Mouse (Mus musculus): ENCODE measurements around the gene Anxa1. TPM values are rescaled to one million over a fixed set of nuclear protein-coding genes. Genes with fewer than 3 reads are reported as not detected.
A peak's percentile ranks its signal among the peaks of the same experiment; 100 is the strongest.

The Anxa1 gene
- polyA plus RNA-seq (2015; fragmentation: Nextera tagmentation; extraction: Ambion mirVana), result 505 and 526 TPM in 2 replicates

- DNase-seq (ENCODE audit: low spot score), result peak; percentile 81
Observed at GRCm38 (mm10) chr19:20390455-20390994, at the start of gene Anxa1. Anxa1 (minus strand) TSS chr19:20390944.

DNA sequence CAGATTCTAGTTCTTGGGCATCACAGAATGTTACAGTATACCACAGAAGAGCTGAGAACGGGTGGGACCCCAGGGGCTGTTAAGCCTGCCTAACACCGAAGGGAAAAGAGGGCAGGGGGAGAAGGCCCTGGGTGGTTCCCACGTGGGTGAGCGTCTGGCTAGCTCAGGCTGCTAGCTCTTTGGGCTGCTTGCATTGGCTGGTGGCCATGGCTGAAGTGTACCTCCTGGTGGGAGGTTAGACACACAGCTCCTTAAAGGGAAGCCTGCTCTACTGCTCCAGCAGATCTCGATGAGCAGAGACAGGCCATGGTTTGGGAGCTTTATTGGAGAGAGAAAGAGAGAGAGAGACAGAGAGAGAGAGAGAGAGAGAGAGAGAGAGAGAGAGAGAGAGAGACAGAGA is 46.3 kb upstream of the Anxa1 start:
- Histone ChIP-seq H3K4me2 (replicated peaks; ENCODE audit: low read depth, low read length) (no peak overlapping the region), H3K4me1 (ENCODE audit: insufficient read depth, low read depth, low read length) (no peaks in the 10 kb centered on the region), H3K27ac (ENCODE audit: low read length) (no peak overlapping the region), H3K36me3 (ENCODE audit: insufficient read depth, low read length) (no peaks in the 10 kb centered on the region), H3K27me3 (replicated peaks; ENCODE audit: insufficient read depth, low read length) (no peaks in the 10 kb centered on the region), H3K4me3 (ENCODE audit: low read depth, low read length) (no peak overlapping the region), H3K9ac (replicated peaks; ENCODE audit: low read depth) (no peak overlapping the region), H3K9me3 (ENCODE audit: low read length) (no peaks in the 10 kb centered on the region)
- WGBS, result 37% methylated on average over 5 of the region's 5 CpGs
- TF ChIP-seq CTCF (IDR thresholded peaks at IDR 0.05), result peak; percentile 42
- TF ChIP-seq EP300 (IDR thresholded peaks at IDR 0.05), result no peak
- ATAC-seq (peak; percentile 74), DNase-seq (ENCODE audit: low spot score) (peak; percentile 55)

More at GRCm38 (mm10) chr19:20390455-20390994, at the start of gene Anxa1:
- Histone ChIP-seq H3K27ac (ENCODE audit: low read length) (peak within 1 kb of the TSS; percentile 75), H3K27me3 (replicated peaks; ENCODE audit: insufficient read depth, low read length) (no peaks in the 10 kb centered on the region), H3K9me3 (ENCODE audit: low read length) (no peaks in the 10 kb centered on the region), H3K36me3 (ENCODE audit: insufficient read depth, low read length) (no peaks in the 10 kb centered on the region), H3K4me2 (replicated peaks; ENCODE audit: low read depth, low read length) (peak within 1 kb of the TSS; percentile 49), H3K4me3 (ENCODE audit: low read depth, low read length) (peak within 1 kb of the TSS; percentile 37), H3K4me1 (ENCODE audit: insufficient read depth, low read depth, low read length) (no peaks in the 10 kb centered on the region), H3K9ac (replicated peaks; ENCODE audit: low read depth) (peak within 1 kb of the TSS; percentile 12)
- ATAC-seq, result peak; percentile 70
- TF ChIP-seq EP300 (IDR thresholded peaks at IDR 0.05) (peak; percentile 39), CTCF (IDR thresholded peaks at IDR 0.05) (no peak)
- WGBS, result 28% methylated on average over 5 of the region's 5 CpGs

- H3K4me1 ChIP-seq (ENCODE audit: insufficient read depth, low read depth, low read length), result no peaks in the 10 kb centered on the region
- ATAC-seq (peak; percentile 65), DNase-seq (ENCODE audit: low spot score) (peak; percentile 79)
- no peak overlapping the region for H3K27ac ChIP-seq (ENCODE audit: low read length)
- H3K4me2 ChIP-seq (replicated peaks; ENCODE audit: low read depth, low read length), result no peak overlapping the region
- 9% methylated on average over 3 of the region's 3 CpGs for WGBS
- 0 out of 2 replicates have a peak, but pooled peaks have one; percentile 24 for TF ChIP-seq EP300 (IDR thresholded peaks at IDR 0.05)
- peak; percentile 89 for TF ChIP-seq CTCF (IDR thresholded peaks at IDR 0.05)
- no peak overlapping the region for H3K9ac ChIP-seq (replicated peaks; ENCODE audit: low read depth)
- no peaks in the 10 kb centered on the region for H3K27me3 ChIP-seq (replicated peaks; ENCODE audit: insufficient read depth, low read length)
- H3K4me3 ChIP-seq (ENCODE audit: low read depth, low read length), result no peak overlapping the region
- H3K9me3 ChIP-seq (ENCODE audit: low read length), result no peaks in the 10 kb centered on the region
- no peaks in the 10 kb centered on the region for H3K36me3 ChIP-seq (ENCODE audit: insufficient read depth, low read length)
Observed at GRCm38 (mm10) chr19:20434541-20434940, 43.8 kb upstream of the Anxa1 start.

DNA sequence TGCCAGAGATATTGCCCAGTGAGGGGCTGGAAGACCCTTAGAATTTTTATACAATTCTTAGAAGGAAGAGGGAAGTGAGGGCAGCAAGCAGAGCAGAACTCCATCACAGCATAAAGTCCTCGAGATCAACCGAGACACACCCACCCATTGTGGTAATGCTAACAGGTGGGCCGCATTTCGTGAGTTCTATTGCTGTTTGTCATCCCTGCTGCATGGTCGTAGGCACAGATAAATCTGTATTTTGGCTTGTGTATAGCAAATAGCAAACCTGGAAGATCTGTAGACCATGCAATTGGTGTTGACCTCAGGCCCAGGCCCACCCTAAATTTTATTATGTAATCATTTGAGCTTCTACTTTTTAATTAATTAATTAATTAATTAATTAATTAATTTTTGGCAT is 43.2 kb upstream of the Anxa1 start:
- Histone ChIP-seq H3K4me3 (ENCODE audit: low read depth, low read length) (no peak overlapping the region), H3K27me3 (replicated peaks; ENCODE audit: insufficient read depth, low read length) (no peaks in the 10 kb centered on the region), H3K9ac (replicated peaks; ENCODE audit: low read depth) (no peak overlapping the region), H3K27ac (ENCODE audit: low read length) (no peak overlapping the region), H3K36me3 (ENCODE audit: insufficient read depth, low read length) (no peaks in the 10 kb centered on the region), H3K9me3 (ENCODE audit: low read length) (no peaks in the 10 kb centered on the region), H3K4me1 (ENCODE audit: insufficient read depth, low read depth, low read length) (no peaks in the 10 kb centered on the region), H3K4me2 (replicated peaks; ENCODE audit: low read depth, low read length) (no peak overlapping the region)
- TF ChIP-seq EP300 (IDR thresholded peaks at IDR 0.05) (no peak), CTCF (IDR thresholded peaks at IDR 0.05) (no peak)
- no peak for ATAC-seq
- no peak for DNase-seq (ENCODE audit: low spot score)
- WGBS, result 70% methylated on average over 5 of the region's 5 CpGs

DNA sequence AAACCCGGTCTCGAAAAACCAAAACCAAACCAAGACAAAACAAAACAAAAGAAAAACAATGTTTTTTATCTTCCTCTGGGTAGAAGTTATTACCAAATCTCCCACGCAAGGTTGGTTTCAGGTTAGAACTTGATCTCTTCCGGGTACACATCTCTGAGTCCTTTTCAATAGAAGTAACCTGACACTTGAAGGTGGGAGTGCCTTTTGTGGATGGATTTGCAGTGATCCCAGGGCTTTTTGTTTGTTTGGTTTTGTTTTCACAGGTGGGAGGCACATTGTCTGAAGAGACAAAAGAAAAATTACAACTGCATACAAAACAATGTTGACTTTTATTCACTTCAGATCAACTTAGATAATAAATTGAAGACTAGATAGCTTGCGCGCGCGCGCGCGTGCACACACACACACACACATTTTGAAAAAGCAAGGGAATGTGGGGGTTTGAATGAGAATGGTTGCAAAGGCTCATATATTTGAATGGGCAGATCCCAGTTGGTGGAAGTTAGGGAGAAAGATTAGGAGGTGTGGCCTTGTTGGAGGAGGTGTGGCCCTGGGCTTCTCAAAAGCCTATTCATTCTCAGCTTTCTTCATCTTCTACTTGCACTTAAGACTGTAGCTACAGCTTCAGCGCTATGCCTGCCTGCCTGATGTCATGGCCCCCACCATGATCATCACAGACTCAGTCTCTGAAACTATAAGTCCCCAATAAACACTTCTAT is 35.9 kb upstream of the Anxa1 start:
- 68% methylated on average over 12 of the region's 12 CpGs for WGBS
- no peaks in the 10 kb centered on the region for H3K9me3 ChIP-seq (ENCODE audit: low read length)
- H3K4me2 ChIP-seq (replicated peaks; ENCODE audit: low read depth, low read length), result no peak overlapping the region
- no peak for ATAC-seq
- H3K36me3 ChIP-seq (ENCODE audit: insufficient read depth, low read length), result no peaks in the 10 kb centered on the region
- TF ChIP-seq CTCF (IDR thresholded peaks at IDR 0.05) (no peak), EP300 (IDR thresholded peaks at IDR 0.05) (no peak)
- DNase-seq (ENCODE audit: low spot score), result no peak
- H3K27me3 ChIP-seq (replicated peaks; ENCODE audit: insufficient read depth, low read length), result no peaks in the 10 kb centered on the region
- no peak overlapping the region for H3K27ac ChIP-seq (ENCODE audit: low read length)
- H3K4me3 ChIP-seq (ENCODE audit: low read depth, low read length), result no peak overlapping the region
- H3K4me1 ChIP-seq (ENCODE audit: insufficient read depth, low read depth, low read length), result no peaks in the 10 kb centered on the region
- no peak overlapping the region for H3K9ac ChIP-seq (replicated peaks; ENCODE audit: low read depth)

GRCm38 (mm10) chr19:20411276-20411675 is 20.5 kb upstream of the Anxa1 start:
- Histone ChIP-seq H3K4me1 (ENCODE audit: insufficient read depth, low read depth, low read length) (no peaks in the 10 kb centered on the region), H3K4me2 (replicated peaks; ENCODE audit: low read depth, low read length) (no peak overlapping the region), H3K36me3 (ENCODE audit: insufficient read depth, low read length) (no peaks in the 10 kb centered on the region), H3K9ac (replicated peaks; ENCODE audit: low read depth) (no peak overlapping the region), H3K4me3 (ENCODE audit: low read depth, low read length) (no peak overlapping the region), H3K27ac (ENCODE audit: low read length) (no peak overlapping the region), H3K9me3 (ENCODE audit: low read length) (no peaks in the 10 kb centered on the region), H3K27me3 (replicated peaks; ENCODE audit: insufficient read depth, low read length) (no peaks in the 10 kb centered on the region)
- TF ChIP-seq CTCF (IDR thresholded peaks at IDR 0.05) (no peak), EP300 (IDR thresholded peaks at IDR 0.05) (no peak)
- WGBS, result 83% methylated on average over 3 of the region's 3 CpGs
- DNase-seq (ENCODE audit: low spot score), result no peak
- no peak for ATAC-seq

Measured in lung, postnatal 0 days (tissue).